Comparison of ENCODE assay signal across 1 mouse cellular context in genomic region chr11:121348166-121348565, GRCm38 (mm10).
TF ChIP-seq lines count a peak whose summit lies in the region.

No protein-coding gene starts in this region.

TF ChIP-seq in MEL, 35 proteins besides CTCF, POLR2A, EP300 and RAD21 (continued from another document):
- TF ChIP-seq GATA1 (IDR thresholded peaks at IDR 0.05; ENCODE audit: low read depth, low read length): peak; percentile 38; the same call in 1 of the 2 replicates
TF ChIP-seq in MEL: peak in this region for 1.
